Mouse (Mus musculus) embryonic facial prominence, embryonic 10.5 days (tissue): ENCODE measurements around the gene Gata3. TPM values are rescaled to one million over a fixed set of nuclear protein-coding genes. Genes with fewer than 3 reads are reported as not detected.

Experiments
- DNase-seq: peaks from one replicate; pipeline ENCODE4 v3.0.0-alpha.2; 2017; ENCODE audit warnings: low spot score
- H3K27ac ChIP-seq: fragments of 300-500 bp; sonication (generic); replicated peaks from 2 replicates; pipeline ENCODE4 v1.5.1; 2016; ENCODE audit warnings: mild to moderate bottlenecking
- H3K27me3 ChIP-seq: fragments of 300-500 bp; sonication (generic); replicated peaks from 2 replicates; pipeline ENCODE4 v1.6.1; 2016; ENCODE audit warnings: low read depth, mild to moderate bottlenecking; ENCODE audit not compliant: poor library complexity, severe bottlenecking
- H3K36me3 ChIP-seq: fragments of 300-500 bp; sonication (generic); replicated peaks from 2 replicates; pipeline ENCODE4 v1.6.1; 2016; ENCODE audit warnings: mild to moderate bottlenecking, moderate library complexity
- H3K4me1 ChIP-seq: fragments of 300-500 bp; sonication (generic); 2 replicates; pipeline ENCODE4 v1.6.1; 2016
- H3K4me3 ChIP-seq: fragments of 300-500 bp; sonication (generic); 2 replicates; pipeline ENCODE4 v1.5.1; 2016; ENCODE audit warnings: mild to moderate bottlenecking, moderate library complexity
- H3K9me3 ChIP-seq: fragments of 300-500 bp; sonication (generic); 2 replicates; pipeline ENCODE4 v1.6.1; 2016; ENCODE audit warnings: mild to moderate bottlenecking
- WGBS: fragments of 180-500 bp; shearing (Covaris S2); methylation state at CpG from one replicate; pipeline ENCODE4 v1.1.7; 2016; 5-methylcytosine and 5-hydroxymethylcytosine counted together
- polyA plus RNA-seq: library from polyadenylated mRNA; unstranded; fragments of >200 nt; fragmentation: Nextera tagmentation; extraction: Ambion mirVana; gene quantifications from 2 replicates; pipeline ENCODE4 v1.2.1, GENCODE M21; 2016

The Gata3 gene
- 24.5 and 29.1 TPM in 2 replicates for polyA plus RNA-seq

GRCm38 (mm10) chr2:9889651-9890183, at the start of gene Gata3:
Gene Gata3, minus strand, starts transcription at chr2:9890034.
- Histone ChIP-seq H3K4me1 (peaks cover 21% of the 10 kb centered on the region), H3K4me3 (peak within 1 kb of the TSS; percentile 46), H3K27me3 (peaks cover 98% of the 10 kb centered on the region), H3K9me3 (no peaks in the 10 kb centered on the region), H3K27ac (no peak within 1 kb of the TSS), H3K36me3 (no peaks in the 10 kb centered on the region)
- peak; percentile 42 for DNase-seq
- under 1% methylated on average over 23 of the region's 23 CpGs for WGBS

- Histone ChIP-seq H3K27me3 (no peaks in the 10 kb centered on the region), H3K27ac (no peak overlapping the region), H3K9me3 (no peaks in the 10 kb centered on the region), H3K36me3 (peaks cover 12% of the 10 kb centered on the region), H3K4me3 (no peak overlapping the region), H3K4me1 (peaks cover 10% of the 10 kb centered on the region)
- WGBS: 91% methylated on average over 4 of the region's 4 CpGs
- no peak for DNase-seq
These were observed 49.4 kb upstream of the Gata3 start for GRCm38 (mm10) chr2:9939250-9939649.

GRCm38 (mm10) chr2:9935965-9936364, 46.1 kb upstream of the Gata3 start:
- Histone ChIP-seq H3K4me3 (no peak overlapping the region), H3K4me1 (peaks cover 10% of the 10 kb centered on the region), H3K27ac (no peak overlapping the region), H3K9me3 (no peaks in the 10 kb centered on the region), H3K36me3 (peaks cover 15% of the 10 kb centered on the region), H3K27me3 (no peaks in the 10 kb centered on the region)
- peak; percentile 13 for DNase-seq
- 17% methylated on average over 1 of the region's 1 CpGs for WGBS

- H3K36me3 ChIP-seq: peaks cover 23% of the 10 kb centered on the region
- WGBS: 81% methylated on average over 4 of the region's 4 CpGs
- no peak for DNase-seq
- H3K4me1 ChIP-seq: peaks cover 7% of the 10 kb centered on the region
- no peak overlapping the region for H3K27ac ChIP-seq
- no peaks in the 10 kb centered on the region for H3K9me3 ChIP-seq
- H3K4me3 ChIP-seq: no peak overlapping the region
- H3K27me3 ChIP-seq: no peaks in the 10 kb centered on the region
These were observed 37.1 kb upstream of the Gata3 start for GRCm38 (mm10) chr2:9926905-9927283.

- no peak overlapping the region for H3K27ac ChIP-seq
- peaks cover 7% of the 10 kb centered on the region for H3K4me1 ChIP-seq
- H3K9me3 ChIP-seq: no peaks in the 10 kb centered on the region
- peaks cover 25% of the 10 kb centered on the region for H3K36me3 ChIP-seq
- 45% methylated on average over 7 of the region's 7 CpGs for WGBS
- no peak for DNase-seq
- H3K27me3 ChIP-seq: no peaks in the 10 kb centered on the region
- no peak overlapping the region for H3K4me3 ChIP-seq
These were observed 36.5 kb upstream of the Gata3 start for GRCm38 (mm10) chr2:9926194-9926904.

GRCm38 (mm10) chr2:9918691-9919471, 29.0 kb upstream of the Gata3 start:
- H3K36me3 ChIP-seq: peaks cover 54% of the 10 kb centered on the region
- H3K27me3 ChIP-seq: no peaks in the 10 kb centered on the region
- H3K27ac ChIP-seq: no peak overlapping the region
- H3K4me3 ChIP-seq: no peak overlapping the region
- no peak for DNase-seq
- H3K4me1 ChIP-seq: no peaks in the 10 kb centered on the region
- H3K9me3 ChIP-seq: no peaks in the 10 kb centered on the region
- 91% methylated on average over 17 of the region's 17 CpGs for WGBS

GRCm38 (mm10) chr2:9917602-9918001, 27.8 kb upstream of the Gata3 start:
- Histone ChIP-seq H3K4me1 (no peaks in the 10 kb centered on the region), H3K9me3 (no peaks in the 10 kb centered on the region), H3K36me3 (peaks cover 44% of the 10 kb centered on the region), H3K27ac (no peak overlapping the region), H3K4me3 (no peak overlapping the region), H3K27me3 (no peaks in the 10 kb centered on the region)
- no peak for DNase-seq
- 93% methylated on average over 9 of the region's 9 CpGs for WGBS

GRCm38 (mm10) chr2:9905995-9906394, 16.2 kb upstream of the Gata3 start:
- Histone ChIP-seq H3K27ac (0 out of 2 replicates have a peak overlapping the region, but pooled peaks have one; percentile 35), H3K27me3 (peaks cover 16% of the 10 kb centered on the region), H3K9me3 (no peaks in the 10 kb centered on the region), H3K36me3 (no peaks in the 10 kb centered on the region), H3K4me3 (peak overlapping the region; percentile 45), H3K4me1 (peaks cover 9% of the 10 kb centered on the region)
- peak; percentile 58 for DNase-seq
- WGBS: 5% methylated on average over 11 of the region's 11 CpGs

GRCm38 (mm10) chr2:9903854-9904560, 14.2 kb upstream of the Gata3 start:
- H3K27ac ChIP-seq: no peak overlapping the region
- H3K9me3 ChIP-seq: no peaks in the 10 kb centered on the region
- H3K27me3 ChIP-seq: peaks cover 32% of the 10 kb centered on the region
- no peak overlapping the region for H3K4me3 ChIP-seq
- H3K4me1 ChIP-seq: peaks cover 9% of the 10 kb centered on the region
- H3K36me3 ChIP-seq: no peaks in the 10 kb centered on the region
- DNase-seq: no peak
- WGBS: 75% methylated on average over 14 of the region's 14 CpGs

GRCm38 (mm10) chr2:9897846-9898245, 8.0 kb upstream of the Gata3 start:
- peak; percentile 13 for DNase-seq
- 4% methylated on average over 8 of the region's 8 CpGs for WGBS
- H3K27ac ChIP-seq: no peak overlapping the region
- no peaks in the 10 kb centered on the region for H3K9me3 ChIP-seq
- no peak overlapping the region for H3K4me3 ChIP-seq
- H3K4me1 ChIP-seq: peaks cover 27% of the 10 kb centered on the region
- H3K27me3 ChIP-seq: peaks cover 86% of the 10 kb centered on the region
- H3K36me3 ChIP-seq: no peaks in the 10 kb centered on the region

GRCm38 (mm10) chr2:9896097-9896770, 6.4 kb upstream of the Gata3 start:
- H3K27me3 ChIP-seq: peaks cover 93% of the 10 kb centered on the region
- H3K4me3 ChIP-seq: peak overlapping the region; percentile 39
- peak; percentile 58 for DNase-seq
- H3K4me1 ChIP-seq: peaks cover 27% of the 10 kb centered on the region
- H3K36me3 ChIP-seq: no peaks in the 10 kb centered on the region
- H3K27ac ChIP-seq: no peak overlapping the region
- no peaks in the 10 kb centered on the region for H3K9me3 ChIP-seq
- WGBS: under 1% methylated on average over 22 of the region's 22 CpGs
